Mouse (Mus musculus): Measurements from ENCODE around the gene Hist1h2ae. TPM values are rescaled to one million over a fixed set of nuclear protein-coding genes. Genes with fewer than 3 reads are reported as not detected.
A peak's percentile ranks its signal among the peaks of the same experiment; 100 is the strongest.
"Not testable (repeated sequence)": the region's sequence is repeated elsewhere in the genome, so short reads cannot be mapped to it uniquely, and the experiment has no call there.

Gene Hist1h2ae
- polyA plus RNA-seq, 1 experiment = 23.9 TPM

- peak within 1 kb of the TSS; percentile 69 for H3K4me3 ChIP-seq (replicated peaks; ENCODE audit: control insufficient read depth, low read depth, low read length)
- peak within 1 kb of the TSS; percentile 92 for H3K27ac ChIP-seq (ENCODE audit: control insufficient read depth, insufficient read depth, low read depth, low read length, poor library complexity)
- under 1% methylated on average over 33 of the region's 53 CpGs for WGBS
- H3K4me1 ChIP-seq (ENCODE audit: control insufficient read depth, insufficient read depth, low read length) = not testable (repeated sequence)
- TF ChIP-seq POLR2A (IDR thresholded peaks at IDR 0.05; ENCODE audit: borderline replicate concordance, control insufficient read depth, low read depth, low read length) = peak; percentile 90; the same call in 1 of the 2 replicates
These were observed 37.3 kb downstream of the Hist1h2ae start, which contains the start of gene Hist1h2af for GRCm38 (mm10) chr13:23533560-23534367. TSS of gene Hist1h2af (plus strand) at chr13:23533906.

GRCm38 (mm10) chr13:23532262-23533075 lies 38.6 kb downstream of the Hist1h2ae start:
- TF ChIP-seq CTCF (IDR thresholded peaks at IDR 0.05; ENCODE audit: control insufficient read depth, insufficient read depth, low read length) (no peak), POLR2A (IDR thresholded peaks at IDR 0.05; ENCODE audit: borderline replicate concordance, control insufficient read depth, low read depth, low read length) (no peak)
- H3K4me3 ChIP-seq (replicated peaks; ENCODE audit: control insufficient read depth, low read depth, low read length) = peak overlapping the region; percentile 44
- H3K27ac ChIP-seq (ENCODE audit: control insufficient read depth, insufficient read depth, low read depth, low read length, poor library complexity) = peak overlapping the region; percentile 90
- 21% methylated on average over 9 of the region's 9 CpGs for WGBS
- H3K4me1 ChIP-seq (ENCODE audit: control insufficient read depth, insufficient read depth, low read length) = peaks cover 1% of the 10 kb centered on the region; the same call in 1 of the 2 replicates

GRCm38 (mm10) chr13:23530901-23531875 lies 39.8 kb downstream of the Hist1h2ae start, which contains the start of gene Hist1h4h:
TSS of gene Hist1h4h (plus strand) at chr13:23531050.
- peaks cover 1% of the 10 kb centered on the region; the same call in 1 of the 2 replicates for H3K4me1 ChIP-seq (ENCODE audit: control insufficient read depth, insufficient read depth, low read length)
- H3K4me3 ChIP-seq (replicated peaks; ENCODE audit: control insufficient read depth, low read depth, low read length) = peak within 1 kb of the TSS; percentile 68
- TF ChIP-seq CTCF (IDR thresholded peaks at IDR 0.05; ENCODE audit: control insufficient read depth, insufficient read depth, low read length) (no peak), POLR2A (IDR thresholded peaks at IDR 0.05; ENCODE audit: borderline replicate concordance, control insufficient read depth, low read depth, low read length) (peak; percentile 100)
- H3K27ac ChIP-seq (ENCODE audit: control insufficient read depth, insufficient read depth, low read depth, low read length, poor library complexity) = peak within 1 kb of the TSS; percentile 96
- under 1% methylated on average over 62 of the region's 70 CpGs for WGBS

GRCm38 (mm10) chr13:23530181-23530900 lies 40.7 kb downstream of the Hist1h2ae start:
- peak overlapping the region; percentile 68 for H3K4me3 ChIP-seq (replicated peaks; ENCODE audit: control insufficient read depth, low read depth, low read length)
- under 1% methylated on average over 20 of the region's 20 CpGs for WGBS
- H3K27ac ChIP-seq (ENCODE audit: control insufficient read depth, insufficient read depth, low read depth, low read length, poor library complexity) = peak overlapping the region; percentile 96
- H3K4me1 ChIP-seq (ENCODE audit: control insufficient read depth, insufficient read depth, low read length) = peaks cover 1% of the 10 kb centered on the region; the same call in 1 of the 2 replicates
- TF ChIP-seq POLR2A (IDR thresholded peaks at IDR 0.05; ENCODE audit: borderline replicate concordance, control insufficient read depth, low read depth, low read length) = no peak
- no peak for TF ChIP-seq CTCF (IDR thresholded peaks at IDR 0.05; ENCODE audit: control insufficient read depth, insufficient read depth, low read length)

GRCm38 (mm10) chr13:23529480-23530165 lies 41.4 kb downstream of the Hist1h2ae start:
- Histone ChIP-seq H3K4me3 (replicated peaks; ENCODE audit: control insufficient read depth, low read depth, low read length) (no peak overlapping the region), H3K4me1 (ENCODE audit: control insufficient read depth, insufficient read depth, low read length) (peaks cover 1% of the 10 kb centered on the region; the same call in 1 of the 2 replicates), H3K27ac (ENCODE audit: control insufficient read depth, insufficient read depth, low read depth, low read length, poor library complexity) (no peak overlapping the region)
- TF ChIP-seq CTCF (IDR thresholded peaks at IDR 0.05; ENCODE audit: control insufficient read depth, insufficient read depth, low read length) (no peak), POLR2A (IDR thresholded peaks at IDR 0.05; ENCODE audit: borderline replicate concordance, control insufficient read depth, low read depth, low read length) (no peak)
- 24% methylated on average over 2 of the region's 2 CpGs for WGBS

- 77% methylated on average over 5 of the region's 5 CpGs for WGBS
- H3K27ac ChIP-seq (ENCODE audit: control insufficient read depth, insufficient read depth, low read depth, low read length, poor library complexity) = no peak overlapping the region
- no peak for TF ChIP-seq CTCF (IDR thresholded peaks at IDR 0.05; ENCODE audit: control insufficient read depth, insufficient read depth, low read length)
- no peak for TF ChIP-seq POLR2A (IDR thresholded peaks at IDR 0.05; ENCODE audit: borderline replicate concordance, control insufficient read depth, low read depth, low read length)
- H3K4me1 ChIP-seq (ENCODE audit: control insufficient read depth, insufficient read depth, low read length) = peaks cover 1% of the 10 kb centered on the region; the same call in 1 of the 2 replicates
- no peak overlapping the region for H3K4me3 ChIP-seq (replicated peaks; ENCODE audit: control insufficient read depth, low read depth, low read length)
These were observed 42.0 kb downstream of the Hist1h2ae start for GRCm38 (mm10) chr13:23529005-23529404.

All from bone marrow, adult 2 months (tissue).